In the genomic region with DNA sequence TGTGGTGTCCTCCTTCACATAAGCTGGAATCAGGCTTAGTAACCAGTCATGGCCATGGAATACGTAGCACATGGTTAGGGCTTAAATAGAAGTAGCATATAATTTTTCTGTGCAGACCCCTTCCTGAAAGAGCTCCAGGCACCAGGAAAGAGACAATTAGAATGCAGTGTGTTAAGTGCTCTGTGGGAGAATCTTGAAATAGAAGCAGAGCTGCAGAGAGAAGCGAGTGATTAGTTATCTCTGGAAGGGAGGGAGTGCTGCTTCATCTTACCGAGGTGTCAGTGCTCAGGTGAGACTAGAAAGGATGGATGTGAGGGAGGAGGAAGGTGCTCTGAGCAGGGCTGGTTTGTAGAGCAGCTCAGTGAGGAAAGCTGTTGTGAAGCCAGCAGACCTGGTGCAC, we compare ENCODE assay signal across 15 mouse cellular contexts.
"Had no signal": no experiment of that assay in that cellular context is flagged by ENCODE, and none has a peak within 500 bp of the region (broad histone marks: within the 10 kb centered on the region; RNA-seq: fewer than 3 reads in every experiment).

No protein-coding gene starts in this region.

- H3K4me1 ChIP-seq: liver, embryonic 13.5 days; megakaryocyte, embryonic 14.5 days had no signal

- DNase-seq: kidney, adult 11 months; kidney, adult 9 months; kidney, postnatal 10 days; liver; liver, embryonic 13.5 days; liver, postnatal 0 days; lung, postnatal 14 days; thymus, postnatal 36 days had no signal

- H3K27ac ChIP-seq: limb, embryonic 12.5 days; liver, embryonic 13.5 days; lung, embryonic 15.5 days; macrophage; midbrain, embryonic 15.5 days; neural tube, embryonic 12.5 days; stomach, embryonic 15.5 days had no signal

- H3K27me3 ChIP-seq: lung, embryonic 15.5 days; midbrain, embryonic 15.5 days; neural tube, embryonic 12.5 days; stomach, embryonic 15.5 days had no signal

- ATAC-seq: liver, postnatal 0 days; midbrain, embryonic 15.5 days had no signal

- H3K4me3 ChIP-seq: limb, embryonic 12.5 days; liver, embryonic 13.5 days; lung, embryonic 15.5 days; megakaryocyte, embryonic 14.5 days; midbrain, embryonic 15.5 days; neural tube, embryonic 12.5 days; stomach, embryonic 15.5 days had no signal
